Mouse (Mus musculus): Measurements from ENCODE around the gene Apoa2.

Gene Apoa2

DNA sequence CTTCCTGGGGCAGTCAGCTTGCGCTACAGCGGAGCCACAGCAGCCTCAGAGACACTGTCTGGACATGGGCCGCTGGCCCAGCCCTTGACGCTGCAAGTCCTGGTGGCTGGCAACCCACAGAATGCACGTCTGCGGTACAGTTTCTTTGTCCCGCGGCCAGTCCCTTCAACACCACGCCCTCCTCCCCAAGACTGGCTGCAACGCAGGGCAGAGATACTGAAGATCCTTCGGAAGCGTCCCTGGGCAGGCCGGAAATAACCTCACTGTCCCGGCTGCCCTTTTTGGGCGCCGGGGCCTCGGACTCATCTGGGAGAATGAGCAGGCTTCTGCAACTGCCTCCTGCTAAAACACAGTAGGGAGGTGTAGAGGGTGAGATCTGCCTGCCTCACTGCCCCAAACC is 34.1 kb downstream of the Apoa2 start:
- no peak for DNase-seq (ENCODE audit: low read depth, low spot score)

DNA sequence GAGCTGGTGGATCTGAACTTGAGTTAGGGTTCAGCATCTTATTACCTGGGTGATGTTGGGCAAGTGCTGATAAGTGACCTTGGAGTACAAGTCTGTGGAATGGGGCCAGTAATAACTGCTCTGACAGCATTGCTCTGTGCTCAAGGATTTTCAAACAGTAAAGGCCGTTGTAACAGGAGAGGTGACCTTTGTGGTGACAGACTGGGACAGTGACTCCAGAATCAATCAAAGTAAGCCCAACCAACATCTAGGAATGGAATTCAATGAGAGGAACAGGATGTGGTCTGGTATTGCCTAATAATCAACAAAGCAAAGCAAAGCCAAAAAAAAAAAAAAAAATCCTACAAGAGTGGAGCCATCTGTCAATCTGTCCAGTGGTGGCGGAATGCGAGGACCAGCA is 35.5 kb downstream of the Apoa2 start:
- no peak for DNase-seq (ENCODE audit: low read depth, low spot score)

DNA sequence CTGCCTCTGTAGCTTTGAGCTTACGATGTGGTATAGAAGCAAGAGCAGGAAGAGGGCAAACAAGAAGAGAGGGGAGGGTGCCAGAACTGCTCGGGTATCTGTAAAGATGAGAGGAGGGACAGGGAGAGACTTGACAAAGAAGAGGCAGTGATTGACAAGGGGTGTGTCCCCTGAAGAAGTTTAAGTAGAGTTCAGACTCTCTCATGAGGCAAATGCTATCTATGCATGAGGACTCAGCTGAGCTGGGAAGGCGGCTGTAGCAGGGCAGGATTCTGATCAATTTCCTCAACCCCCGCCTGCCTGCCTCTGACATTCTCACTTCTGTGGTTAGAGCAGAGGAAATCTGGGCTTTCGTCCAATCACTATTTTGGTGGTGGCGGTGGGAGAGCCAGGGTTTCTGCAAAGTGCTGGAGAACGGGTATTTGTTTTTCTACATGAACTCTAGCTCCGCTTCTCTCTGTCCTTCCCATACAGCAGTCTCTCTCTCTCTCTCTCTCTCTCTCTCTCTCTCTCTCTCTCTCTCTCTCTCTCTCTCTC is 37.8 kb downstream of the Apoa2 start:
- DNase-seq (ENCODE audit: low read depth, low spot score), result no peak

DNA sequence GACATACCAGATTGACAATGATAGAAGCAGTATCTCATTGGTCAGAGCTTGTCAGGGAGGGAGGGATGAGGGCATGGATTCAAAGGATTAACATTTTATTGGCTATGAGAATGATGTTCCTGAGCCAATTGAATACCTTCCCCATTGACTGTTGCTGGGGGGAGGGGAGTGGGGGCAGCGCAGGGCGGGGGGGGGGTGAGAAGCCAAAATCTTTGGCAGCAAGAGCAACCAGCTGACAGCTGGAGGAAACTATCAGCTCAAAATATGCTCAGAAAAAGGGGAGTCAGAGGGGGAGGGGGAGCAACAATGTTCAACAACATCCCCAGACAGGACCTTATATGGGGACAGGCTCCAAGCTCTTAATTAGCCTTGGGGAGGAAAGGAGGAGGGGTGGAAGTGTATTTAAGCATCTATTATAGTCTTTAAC is 38.3 kb downstream of the Apoa2 start:
- no peak for DNase-seq (ENCODE audit: low read depth, low spot score)

DNA sequence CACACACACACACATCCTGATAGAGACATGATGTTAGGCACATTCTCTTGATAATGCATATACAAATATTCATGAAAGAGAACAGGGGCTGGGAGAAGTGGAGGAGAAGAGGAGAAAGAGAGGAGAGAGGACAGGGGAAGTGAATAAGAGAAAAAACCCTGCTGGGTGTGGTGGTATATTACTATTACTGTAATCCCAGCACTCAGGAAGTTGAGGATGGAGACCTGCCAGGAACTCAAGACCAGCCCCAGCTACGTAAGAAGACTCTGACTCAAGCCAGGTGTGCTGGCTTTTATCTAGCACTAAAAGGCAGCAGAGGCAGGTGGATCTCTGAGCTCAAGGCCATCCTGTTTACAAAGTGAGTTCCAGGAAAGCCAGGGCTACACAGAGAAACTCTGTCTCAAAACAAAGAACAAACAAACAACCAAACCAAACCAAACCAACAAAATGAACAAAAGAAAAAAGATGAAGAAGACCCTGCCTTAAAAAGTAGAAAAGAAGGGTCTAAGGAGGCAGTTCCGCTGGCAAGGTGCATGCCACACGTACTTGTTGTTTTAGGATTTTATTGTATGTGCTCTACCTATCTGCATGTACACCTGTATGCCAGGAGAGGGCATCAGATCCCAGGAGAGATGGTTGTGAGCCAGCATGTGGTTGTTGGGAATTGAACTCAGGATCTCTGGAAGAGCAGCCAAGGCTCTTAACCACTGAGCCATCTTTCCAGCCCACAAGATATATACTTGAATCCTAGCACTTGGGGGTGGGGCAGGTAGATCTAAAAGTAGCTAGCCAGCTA is 39.0 kb downstream of the Apoa2 start:
- DNase-seq (ENCODE audit: low read depth, low spot score), result no peak

DNA sequence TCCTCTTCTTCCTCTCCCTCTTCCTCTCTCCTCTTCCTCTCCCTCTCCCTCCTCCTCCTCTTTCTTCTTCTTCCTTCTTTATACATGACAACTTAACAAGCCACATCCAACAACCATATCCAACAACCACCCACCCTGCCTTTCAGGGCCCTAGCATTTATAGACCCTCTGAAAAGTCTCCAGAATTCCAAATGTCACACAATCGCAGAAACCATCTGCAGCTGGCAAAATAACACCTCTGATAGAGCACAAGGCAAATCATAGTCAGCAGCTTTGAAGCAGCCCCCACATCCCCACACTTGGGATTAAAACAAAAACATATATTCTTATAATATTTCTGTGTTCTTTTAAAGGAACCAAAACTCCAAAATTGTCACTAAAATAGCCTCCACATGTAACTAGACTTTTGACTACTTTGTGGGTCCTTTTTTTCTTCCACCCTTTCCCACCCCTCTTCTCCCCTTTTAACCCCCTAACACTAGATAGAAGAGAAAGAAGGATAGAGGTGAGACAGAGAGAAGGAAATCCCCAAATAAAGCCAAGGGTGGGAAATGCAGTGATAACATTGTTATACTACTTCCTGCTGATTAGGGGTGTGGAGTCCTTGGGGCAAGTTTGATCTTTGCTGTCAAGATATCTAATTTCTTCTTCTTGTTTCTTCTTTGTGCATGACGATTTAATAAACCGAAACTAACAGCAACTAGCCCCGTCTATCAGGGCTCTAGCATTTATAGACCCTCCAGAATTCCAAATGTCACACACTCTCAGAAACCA is 41.3 kb downstream of the Apoa2 start:
- no peak for DNase-seq (ENCODE audit: low read depth, low spot score)

DNA sequence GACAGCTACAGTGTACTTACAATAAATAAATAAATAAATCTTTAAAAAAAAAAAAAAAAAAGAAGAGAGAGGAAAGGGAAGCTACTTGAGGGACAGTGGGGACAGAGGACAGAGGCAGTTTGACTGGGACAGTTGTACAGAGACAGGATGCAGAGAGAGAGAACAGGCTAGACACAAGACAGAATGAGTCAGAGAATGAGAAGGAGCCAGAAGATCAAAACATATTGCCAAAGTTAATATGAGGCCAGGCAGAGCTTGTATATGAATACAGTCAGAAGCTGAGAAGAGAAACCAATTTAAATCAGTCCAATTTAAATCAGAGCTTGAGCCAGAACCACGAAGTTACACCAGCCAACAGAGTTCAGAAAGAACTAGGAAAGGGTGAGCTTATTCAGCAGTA is 43.5 kb downstream of the Apoa2 start:
- no peak for DNase-seq (ENCODE audit: low read depth, low spot score)

DNA sequence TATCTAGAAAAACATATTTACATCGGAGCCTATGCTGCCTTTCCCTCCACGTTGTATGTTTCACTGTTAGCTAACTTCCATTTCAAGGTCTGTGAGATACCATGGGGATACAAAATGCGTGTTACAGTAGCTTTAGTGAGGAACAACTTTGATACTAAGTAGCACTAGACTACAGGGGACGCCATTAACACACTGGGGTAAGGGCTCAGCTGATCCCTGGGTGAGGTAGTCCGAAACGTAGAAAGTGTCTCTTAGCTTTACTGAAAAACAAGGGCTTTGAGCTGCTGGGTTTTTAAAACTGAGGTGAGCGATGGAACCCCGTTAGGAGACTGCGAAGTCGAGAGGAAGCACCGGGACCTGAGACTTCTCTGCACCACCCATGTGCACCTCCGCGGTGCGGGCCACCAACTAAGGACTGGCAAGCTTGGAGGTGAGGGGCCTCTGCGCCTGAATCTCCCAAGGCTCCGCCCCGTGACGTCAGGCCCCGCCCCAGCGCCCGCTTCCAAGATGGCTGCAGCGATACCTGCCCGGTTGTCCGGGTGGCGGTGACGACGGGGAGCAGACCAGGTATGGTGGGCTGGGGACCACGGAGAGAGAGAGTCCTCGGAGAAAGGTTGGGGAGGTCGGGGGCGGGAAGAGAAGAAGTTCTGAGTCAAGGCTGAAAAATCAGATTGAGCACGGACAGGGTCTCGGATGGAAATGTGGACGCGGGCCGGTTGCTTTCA is 45.2 kb downstream of the Apoa2 start, which contains the start of gene B4galt3:
Gene B4galt3 (plus strand): TSS at position 481 of the 725 bp plus-strand sequence.
- peak; percentile 86 for DNase-seq (ENCODE audit: low read depth, low spot score)

DNA sequence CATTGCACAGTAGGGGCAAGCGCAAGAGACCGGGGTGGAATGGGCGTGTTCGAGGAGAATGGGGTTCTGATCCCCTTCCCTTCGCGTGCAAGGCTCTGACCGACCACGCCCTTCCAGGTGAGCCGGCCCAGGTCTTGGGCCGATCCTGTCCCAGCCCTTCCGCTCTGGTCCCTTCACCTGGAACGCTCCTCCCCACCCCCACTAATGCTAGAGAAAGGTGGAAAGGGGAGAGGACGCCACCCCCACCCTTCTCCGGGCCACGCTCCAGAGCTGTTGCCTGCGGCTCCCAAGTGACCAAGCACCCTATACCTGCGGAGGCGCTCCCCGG is 45.7 kb downstream of the Apoa2 start:
- DNase-seq (ENCODE audit: low read depth, low spot score), result no peak

DNA sequence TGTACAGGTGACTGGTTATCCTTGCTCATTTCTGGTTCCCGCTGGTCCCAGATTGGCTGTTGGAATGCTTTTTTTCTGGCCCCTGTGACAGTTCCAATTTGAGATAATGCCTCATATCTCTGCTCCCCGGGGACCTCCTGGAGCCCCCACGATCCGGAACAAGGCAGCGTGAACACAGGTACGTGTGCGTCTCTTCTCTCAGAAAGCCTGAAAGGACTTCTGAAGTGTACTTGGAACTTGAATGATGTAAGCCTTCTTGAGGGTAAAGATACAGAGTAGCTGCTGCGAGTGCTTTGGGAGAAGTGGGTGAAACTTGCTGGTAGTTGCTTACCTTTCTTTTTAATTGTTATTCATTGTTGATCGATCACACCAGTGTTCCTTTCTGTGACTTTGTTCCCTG is 46.3 kb downstream of the Apoa2 start:
- no peak for DNase-seq (ENCODE audit: low read depth, low spot score)

DNA sequence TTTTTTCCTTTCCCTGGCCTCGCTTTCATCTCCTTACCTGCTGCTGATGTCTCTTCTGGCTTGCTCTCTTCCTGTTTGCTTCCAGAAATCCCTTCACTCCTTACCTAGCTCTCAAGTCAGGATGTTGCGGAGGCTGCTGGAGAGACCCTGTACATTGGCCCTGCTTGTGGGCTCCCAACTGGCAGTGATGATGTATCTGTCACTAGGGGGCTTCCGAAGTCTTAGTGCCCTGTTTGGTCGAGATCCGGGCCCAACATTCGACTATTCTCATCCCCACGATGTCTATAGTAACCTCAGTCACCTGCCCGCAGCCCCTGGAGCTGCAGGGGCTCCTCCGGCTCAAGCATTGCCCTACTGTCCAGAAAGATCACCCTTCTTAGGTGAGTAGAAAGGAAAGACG is 46.8 kb downstream of the Apoa2 start:
- DNase-seq (ENCODE audit: low read depth, low spot score), result no peak

DNA sequence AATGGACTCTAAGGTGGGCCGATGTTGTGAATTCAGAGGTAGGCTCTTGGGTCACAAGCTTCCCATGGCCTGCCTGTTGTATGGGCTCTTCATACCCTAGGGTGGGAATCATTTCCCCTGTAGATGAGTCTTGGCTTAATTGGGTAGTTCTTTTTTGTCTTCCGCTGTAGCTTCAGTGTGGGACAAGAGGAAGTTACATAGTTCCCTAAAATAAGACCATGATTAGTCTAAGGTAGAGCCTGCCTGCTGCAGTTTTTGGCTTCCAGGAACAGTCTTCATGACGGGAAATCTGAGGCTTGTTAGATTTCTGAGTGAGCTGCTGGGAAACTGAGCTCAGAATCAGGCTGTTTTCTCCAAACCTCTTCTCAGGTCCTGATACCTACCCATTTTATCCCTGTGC is 47.2 kb downstream of the Apoa2 start:
- DNase-seq (ENCODE audit: low read depth, low spot score), result no peak

DNA sequence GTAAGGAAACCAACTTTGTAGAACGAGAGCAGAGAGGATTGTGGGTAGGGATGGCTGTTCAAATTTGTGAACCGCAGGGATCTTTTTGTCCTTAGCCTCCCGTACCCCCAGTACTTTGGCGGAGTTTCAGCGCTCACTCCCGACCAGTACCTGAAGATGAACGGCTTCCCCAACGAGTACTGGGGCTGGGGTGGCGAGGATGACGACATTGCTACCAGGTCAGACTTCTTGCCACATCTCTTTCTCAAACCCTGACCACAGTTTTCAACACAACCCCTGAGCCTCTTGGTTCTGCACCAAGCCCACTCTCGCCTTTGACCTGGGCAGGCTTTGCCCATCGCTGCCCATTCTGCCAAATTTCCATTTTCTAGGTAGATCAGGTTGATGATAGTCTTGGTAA is 49.3 kb downstream of the Apoa2 start:
- no peak for DNase-seq (ENCODE audit: low read depth, low spot score)

DNA sequence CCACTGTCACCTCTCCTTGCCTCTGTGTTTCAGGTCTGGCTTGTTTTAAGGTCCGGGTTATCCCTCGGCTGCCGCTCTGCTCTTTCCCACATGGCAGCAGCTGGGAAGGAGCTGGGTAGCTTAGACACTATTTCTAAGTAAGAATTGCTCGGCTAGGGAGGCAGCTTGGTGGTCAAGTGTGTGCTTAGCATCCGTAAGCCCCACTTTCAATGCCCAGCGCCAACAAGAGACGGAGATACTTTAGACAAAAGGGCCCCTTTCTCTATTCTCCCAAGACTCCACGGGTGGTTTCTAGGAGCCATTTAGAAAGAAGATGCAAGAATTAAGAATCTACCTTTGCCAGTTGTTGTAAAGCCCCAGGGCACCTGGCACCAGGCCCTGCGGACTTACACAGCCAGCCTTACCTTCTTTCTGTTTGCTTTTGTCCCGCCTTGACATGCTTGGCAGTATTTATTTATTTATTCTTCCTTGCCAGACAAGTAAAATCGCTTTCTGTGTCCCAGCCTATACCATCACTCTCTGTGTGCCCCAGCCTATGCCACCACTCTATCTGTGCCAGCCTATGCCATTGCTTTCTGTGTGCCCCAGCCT is 50.4 kb downstream of the Apoa2 start:
- DNase-seq (ENCODE audit: low read depth, low spot score), result no peak
